Mouse (Mus musculus) hindbrain, embryonic 15.5 days (tissue): Measurements from ENCODE around the gene Raver2. TPM values are rescaled to one million over a fixed set of nuclear protein-coding genes. Genes with fewer than 3 reads are reported as not detected.

Experiments
- ATAC-seq: fragments of 200-750 bp; cut with Nextera tagmentation; 2 replicates; pipeline ENCODE4 v1.8.0; 2017; ENCODE audit warnings: low read depth, moderate number of reproducible peaks, moderate TSS enrichment; ENCODE audit not compliant: low FRiP score
- H3K27ac ChIP-seq: fragments of 300-500 bp; sonication (generic); replicated peaks from 2 replicates; pipeline ENCODE4 v1.5.1; 2015; ENCODE audit warnings: mild to moderate bottlenecking, inconsistent platforms
- H3K27me3 ChIP-seq: fragments of 300-500 bp; sonication (generic); 2 replicates; pipeline ENCODE4 v1.6.1; 2015; ENCODE audit warnings: control low read depth, inconsistent platforms
- H3K36me3 ChIP-seq: fragments of 300-500 bp; sonication (generic); 2 replicates; pipeline ENCODE4 v1.6.1; 2015; ENCODE audit warnings: control low read depth, inconsistent platforms
- H3K4me1 ChIP-seq: fragments of 300-500 bp; sonication (generic); replicated peaks from 2 replicates; pipeline ENCODE4 v1.6.1; 2015; ENCODE audit warnings: control low read depth, inconsistent platforms
- H3K4me2 ChIP-seq: fragments of 300-500 bp; sonication (generic); 2 replicates; pipeline ENCODE4 v1.6.1; 2015; ENCODE audit warnings: moderate library complexity, mild to moderate bottlenecking, inconsistent platforms
- H3K4me3 ChIP-seq: fragments of 300-500 bp; sonication (generic); 2 replicates; pipeline ENCODE4 v1.5.1; 2015; ENCODE audit warnings: mild to moderate bottlenecking, inconsistent platforms
- H3K9ac ChIP-seq: fragments of 300-500 bp; sonication (generic); 2 replicates; pipeline ENCODE4 v1.6.1; 2015; ENCODE audit warnings: inconsistent platforms
- H3K9me3 ChIP-seq: fragments of 300-500 bp; sonication (generic); 2 replicates; pipeline ENCODE4 v1.6.1; 2016; ENCODE audit warnings: control low read depth, inconsistent platforms
- WGBS: fragments of 180-500 bp; shearing (Covaris S2); methylation state at CpG from one replicate; pipeline ENCODE4 v1.1.7; 2015; 5-methylcytosine and 5-hydroxymethylcytosine counted together
- polyA plus RNA-seq: library from polyadenylated mRNA; unstranded; fragments of >200 nt; fragmentation: Nextera tagmentation; extraction: Ambion mirVana; gene quantifications from 2 replicates; pipeline ENCODE4 v1.2.1, GENCODE M21; 2015

The Raver2 gene
- polyA plus RNA-seq, 1 experiment from 2014 or later: 5.8 TPM

- H3K4me3 ChIP-seq: no peak overlapping the region
- H3K27me3 ChIP-seq: no peaks in the 10 kb centered on the region
- no peak overlapping the region for H3K4me2 ChIP-seq
- H3K27ac ChIP-seq: no peak overlapping the region
- H3K36me3 ChIP-seq: peaks cover 21% of the 10 kb centered on the region
- H3K9ac ChIP-seq: no peak overlapping the region
- no peak for ATAC-seq
- no peaks in the 10 kb centered on the region for H3K9me3 ChIP-seq
- WGBS: 76% methylated on average over 12 of the region's 12 CpGs
- no peaks in the 10 kb centered on the region for H3K4me1 ChIP-seq
These were observed 90.5 kb downstream of the Raver2 start for GRCm38 (mm10) chr4:101159191-101159764.

- H3K4me3 ChIP-seq: no peak overlapping the region
- peaks cover 26% of the 10 kb centered on the region for H3K36me3 ChIP-seq
- no peaks in the 10 kb centered on the region for H3K27me3 ChIP-seq
- no peak for ATAC-seq
- H3K27ac ChIP-seq: no peak overlapping the region
- 92% methylated on average over 1 of the region's 1 CpGs for WGBS
- H3K4me2 ChIP-seq: no peak overlapping the region
- no peaks in the 10 kb centered on the region for H3K9me3 ChIP-seq
- H3K4me1 ChIP-seq: no peaks in the 10 kb centered on the region
- no peak overlapping the region for H3K9ac ChIP-seq
These were observed 92.0 kb downstream of the Raver2 start for GRCm38 (mm10) chr4:101160821-101161220.

- no peak overlapping the region for H3K27ac ChIP-seq
- no peak for ATAC-seq
- WGBS: 90% methylated on average over 2 of the region's 2 CpGs
- no peaks in the 10 kb centered on the region for H3K4me1 ChIP-seq
- H3K4me3 ChIP-seq: no peak overlapping the region
- no peak overlapping the region for H3K4me2 ChIP-seq
- H3K9ac ChIP-seq: no peak overlapping the region
- no peaks in the 10 kb centered on the region for H3K27me3 ChIP-seq
- no peaks in the 10 kb centered on the region for H3K9me3 ChIP-seq
- H3K36me3 ChIP-seq: peaks cover 12% of the 10 kb centered on the region; the same call in 1 of the 2 replicates
These were observed 95.4 kb downstream of the Raver2 start for GRCm38 (mm10) chr4:101164189-101164588.

DNA sequence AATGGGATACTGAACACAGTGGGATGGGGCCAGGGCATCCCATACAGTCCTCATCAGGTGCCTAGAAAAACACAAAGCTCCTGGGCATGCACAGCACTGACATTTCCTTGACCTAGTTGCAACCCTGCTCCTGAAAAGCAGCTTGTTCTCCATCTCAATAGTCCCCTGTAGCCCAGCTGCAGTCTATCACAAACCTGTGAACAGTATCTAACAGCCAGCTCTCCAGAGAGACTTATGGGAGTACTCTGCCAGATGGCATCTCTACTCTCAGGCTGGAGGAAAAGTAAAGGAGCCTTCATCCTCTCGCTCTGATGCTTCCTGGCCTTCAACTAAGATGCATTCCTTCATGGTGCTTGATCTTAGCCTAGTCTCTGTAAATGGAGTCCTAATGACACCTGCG lies 95.9 kb downstream of the Raver2 start:
- 88% methylated on average over 2 of the region's 2 CpGs for WGBS
- Histone ChIP-seq H3K27ac (no peak overlapping the region), H3K4me2 (no peak overlapping the region), H3K36me3 (peaks cover 12% of the 10 kb centered on the region; the same call in 1 of the 2 replicates), H3K27me3 (no peaks in the 10 kb centered on the region), H3K9ac (no peak overlapping the region), H3K9me3 (no peaks in the 10 kb centered on the region), H3K4me3 (no peak overlapping the region), H3K4me1 (no peaks in the 10 kb centered on the region)
- no peak for ATAC-seq

GRCm38 (mm10) chr4:101165776-101166175 lies 97.0 kb downstream of the Raver2 start:
- peaks cover 16% of the 10 kb centered on the region; the same call in 1 of the 2 replicates for H3K36me3 ChIP-seq
- H3K4me2 ChIP-seq: no peak overlapping the region
- WGBS: 86% methylated on average over 4 of the region's 4 CpGs

DNA sequence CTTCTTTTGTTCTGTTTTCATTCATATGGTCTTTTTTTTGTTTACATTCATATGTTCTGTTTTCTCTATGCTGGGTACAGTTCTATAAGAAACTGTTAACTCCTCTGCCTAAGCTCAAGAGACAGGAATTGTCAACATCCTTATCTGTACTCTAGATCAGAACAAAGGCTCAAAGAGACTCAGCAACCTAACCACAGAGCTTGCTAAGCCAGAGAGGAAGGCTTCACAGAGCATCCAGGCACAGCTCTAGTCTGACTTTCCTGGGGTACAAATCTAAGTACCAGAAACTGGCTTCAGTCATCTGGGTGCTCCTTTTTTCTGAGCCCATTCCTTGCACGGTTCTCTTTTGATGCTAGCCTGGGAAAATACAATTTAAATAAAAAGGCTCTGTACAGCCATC lies 99.0 kb downstream of the Raver2 start:
- no peak for ATAC-seq
- Histone ChIP-seq H3K27ac (no peak overlapping the region), H3K9ac (no peak overlapping the region), H3K4me3 (no peak overlapping the region), H3K36me3 (peaks cover 17% of the 10 kb centered on the region; the same call in 1 of the 2 replicates), H3K4me2 (no peak overlapping the region), H3K9me3 (no peaks in the 10 kb centered on the region), H3K4me1 (no peaks in the 10 kb centered on the region), H3K27me3 (no peaks in the 10 kb centered on the region)
- WGBS: 82% methylated on average over 1 of the region's 1 CpGs

More at GRCm38 (mm10) chr4:101165776-101166175, 97.0 kb downstream of the Raver2 start:
- Histone ChIP-seq H3K9ac (no peak overlapping the region), H3K4me3 (no peak overlapping the region), H3K4me1 (no peaks in the 10 kb centered on the region), H3K27ac (no peak overlapping the region), H3K27me3 (no peaks in the 10 kb centered on the region), H3K9me3 (no peaks in the 10 kb centered on the region)
- no peak for ATAC-seq

GRCm38 (mm10) chr4:101168189-101168778 lies 99.5 kb downstream of the Raver2 start:
- 45% methylated on average over 6 of the region's 6 CpGs for WGBS
- no peak overlapping the region for H3K27ac ChIP-seq
- no peaks in the 10 kb centered on the region for H3K27me3 ChIP-seq
- H3K9ac ChIP-seq: no peak overlapping the region
- H3K4me1 ChIP-seq: no peaks in the 10 kb centered on the region
- H3K4me3 ChIP-seq: no peak overlapping the region
- H3K9me3 ChIP-seq: no peaks in the 10 kb centered on the region
- no peak overlapping the region for H3K4me2 ChIP-seq
- peaks cover 17% of the 10 kb centered on the region; the same call in 1 of the 2 replicates for H3K36me3 ChIP-seq
- peak; percentile 77 for ATAC-seq

DNA sequence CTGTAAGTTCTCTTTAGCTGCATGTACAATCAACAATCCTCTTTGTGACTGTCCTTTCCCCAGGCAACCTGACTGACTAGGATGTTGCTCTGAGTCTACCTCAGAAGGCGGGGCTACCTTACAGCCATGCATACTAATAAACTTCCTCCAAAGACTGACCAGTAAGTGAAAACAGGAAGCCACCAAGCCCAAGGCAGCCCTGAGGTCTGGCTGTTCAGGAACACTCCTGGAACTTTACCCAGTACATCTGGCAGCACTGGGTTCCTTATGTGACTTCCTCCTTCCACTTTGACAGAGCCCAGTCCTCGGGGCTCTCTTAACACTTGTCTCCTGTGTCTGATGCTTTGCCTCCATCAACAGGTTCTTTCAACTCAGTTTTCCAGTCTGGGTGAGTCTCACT lies 104.0 kb downstream of the Raver2 start:
- 88% methylated on average over 2 of the region's 2 CpGs for WGBS
- H3K9me3 ChIP-seq: no peaks in the 10 kb centered on the region
- H3K9ac ChIP-seq: no peak overlapping the region
- H3K4me2 ChIP-seq: no peak overlapping the region
- ATAC-seq: no peak
- no peak overlapping the region for H3K27ac ChIP-seq
- peaks cover 24% of the 10 kb centered on the region for H3K36me3 ChIP-seq
- no peak overlapping the region for H3K4me3 ChIP-seq
- H3K27me3 ChIP-seq: no peaks in the 10 kb centered on the region
- no peaks in the 10 kb centered on the region for H3K4me1 ChIP-seq

DNA sequence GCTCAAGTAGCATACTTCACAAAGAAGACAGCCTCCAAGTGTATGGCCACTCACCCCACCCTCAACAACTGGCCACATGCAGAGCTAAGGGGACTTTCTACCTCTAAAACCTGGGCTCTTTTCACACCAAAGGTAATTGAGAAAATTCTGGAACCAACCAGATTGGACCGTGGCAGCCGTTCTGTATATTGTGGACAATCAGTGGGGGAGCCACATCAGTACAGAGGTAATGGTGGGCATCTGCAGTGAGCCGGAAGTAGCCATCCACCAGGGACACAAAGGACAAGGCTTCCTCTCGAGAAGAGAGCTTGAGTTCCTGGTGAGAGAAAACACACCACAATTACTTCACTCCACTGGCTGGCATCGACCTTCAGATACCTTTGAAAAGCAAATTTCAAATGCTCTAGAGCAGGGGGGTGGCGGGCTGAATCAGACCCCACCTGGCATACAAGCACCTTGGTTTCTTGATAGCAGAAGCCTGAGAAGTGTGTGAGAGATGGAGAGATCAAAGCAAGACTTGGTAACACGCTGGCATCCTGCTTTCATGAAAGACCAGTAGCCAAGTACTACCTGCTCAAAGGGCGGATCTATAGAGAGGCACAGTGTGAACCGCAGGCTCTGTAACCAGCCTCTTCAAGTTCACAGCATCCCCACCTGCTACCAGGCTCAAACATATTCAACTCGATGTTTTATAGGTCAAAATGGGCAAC lies 106.3 kb downstream of the Raver2 start:
- Histone ChIP-seq H3K27me3 (no peaks in the 10 kb centered on the region), H3K9ac (no peak overlapping the region), H3K4me3 (no peak overlapping the region), H3K27ac (no peak overlapping the region), H3K36me3 (peaks cover 28% of the 10 kb centered on the region), H3K4me1 (no peaks in the 10 kb centered on the region), H3K9me3 (no peaks in the 10 kb centered on the region), H3K4me2 (no peak overlapping the region)
- WGBS: 85% methylated on average over 10 of the region's 10 CpGs
- no peak for ATAC-seq

- no peaks in the 10 kb centered on the region for H3K27me3 ChIP-seq
- no peak for ATAC-seq
- peaks cover 22% of the 10 kb centered on the region for H3K36me3 ChIP-seq
- no peaks in the 10 kb centered on the region for H3K9me3 ChIP-seq
- no peak overlapping the region for H3K4me2 ChIP-seq
- H3K4me1 ChIP-seq: no peaks in the 10 kb centered on the region
- no peak overlapping the region for H3K4me3 ChIP-seq
- 81% methylated on average over 6 of the region's 6 CpGs for WGBS
- no peak overlapping the region for H3K27ac ChIP-seq
- H3K9ac ChIP-seq: no peak overlapping the region
These were observed 107.3 kb downstream of the Raver2 start for GRCm38 (mm10) chr4:101176123-101176522.

DNA sequence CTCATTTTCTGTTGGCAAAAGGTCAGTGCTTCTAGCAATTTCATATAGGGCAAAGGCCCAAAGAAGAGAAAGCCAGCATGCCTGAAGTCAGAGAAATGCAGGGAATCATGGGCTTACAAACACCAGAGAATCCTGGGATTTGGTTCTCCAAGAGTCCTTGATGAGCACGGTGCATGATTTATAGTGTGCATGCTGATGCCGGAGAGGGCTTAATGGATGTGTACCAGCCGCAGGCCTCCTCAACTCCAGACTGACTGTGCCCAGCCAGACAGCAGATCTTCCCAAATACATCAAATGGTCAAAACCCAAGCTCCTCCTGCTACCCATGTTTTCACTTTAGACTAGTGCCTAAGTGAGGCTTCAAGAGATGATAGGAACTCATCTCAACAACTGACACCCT lies 109.0 kb downstream of the Raver2 start:
- ATAC-seq: no peak
- Histone ChIP-seq H3K4me1 (no peaks in the 10 kb centered on the region), H3K4me3 (no peak overlapping the region), H3K4me2 (no peak overlapping the region), H3K27me3 (no peaks in the 10 kb centered on the region), H3K9me3 (no peaks in the 10 kb centered on the region), H3K9ac (no peak overlapping the region), H3K27ac (no peak overlapping the region), H3K36me3 (peaks cover 20% of the 10 kb centered on the region)
- WGBS: 83% methylated on average over 3 of the region's 3 CpGs

DNA sequence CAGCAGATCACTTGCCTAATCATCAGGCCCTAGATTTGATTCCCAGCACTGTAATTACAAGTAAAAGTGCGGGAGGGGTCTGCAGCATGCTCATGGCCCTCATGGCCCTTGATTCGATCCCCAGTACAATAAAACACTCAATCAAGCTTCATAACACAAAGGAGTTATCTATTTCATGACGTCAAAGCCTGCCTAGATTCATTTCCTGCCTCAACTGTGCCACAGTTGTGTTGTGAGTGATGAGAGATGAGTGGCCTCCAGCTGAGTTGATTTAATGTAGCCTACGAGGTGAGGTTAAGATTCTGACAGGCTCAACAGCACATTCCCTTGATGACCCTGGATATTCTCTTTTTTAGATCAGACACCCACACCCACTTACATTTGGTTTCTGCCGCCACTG lies 110.3 kb downstream of the Raver2 start:
- Histone ChIP-seq H3K27ac (no peak overlapping the region), H3K9ac (no peak overlapping the region), H3K27me3 (no peaks in the 10 kb centered on the region), H3K4me3 (no peak overlapping the region), H3K9me3 (no peaks in the 10 kb centered on the region), H3K36me3 (peaks cover 19% of the 10 kb centered on the region), H3K4me2 (no peak overlapping the region), H3K4me1 (no peaks in the 10 kb centered on the region)
- no peak for ATAC-seq
- WGBS: 67% methylated on average over 5 of the region's 5 CpGs
